Mouse (Mus musculus): ENCODE results near the gene Cul9.

DNA sequence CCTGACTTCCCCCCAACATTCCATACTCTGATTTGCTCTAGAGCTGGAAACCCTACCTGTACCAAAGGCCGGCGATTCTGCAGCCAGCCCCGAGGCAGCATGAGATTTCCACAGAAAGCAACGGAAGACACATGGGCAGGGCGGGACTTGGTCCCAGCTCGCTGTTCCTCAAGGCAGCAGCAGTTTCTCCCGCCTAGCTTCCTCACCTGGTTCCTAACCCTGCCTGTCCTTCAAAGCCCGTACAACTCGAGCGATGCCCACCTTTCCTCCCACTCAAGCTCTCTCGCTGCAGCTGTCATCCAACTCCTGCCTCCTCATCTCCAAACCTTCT lies 8.4 kb upstream of the Cul9 start:
- TF ChIP-seq CTCF (IDR thresholded peaks at IDR 0.05; ENCODE audit: borderline replicate concordance, control insufficient read depth, extremely low read depth, insufficient read depth, low read length, poor library complexity) (no peak), POLR2A (IDR thresholded peaks at IDR 0.05; ENCODE audit: control insufficient read depth, extremely low read depth, insufficient read depth, low read length, poor library complexity) (no peak)

All from thymus, adult 2 months (tissue).